Mouse (Mus musculus) CH12.LX (cell line): ENCODE results near the gene Rex1bd.

Experiments used
- CTCF ChIP-seq, 2 experiments: IDR thresholded peaks in 1 of 2; conservative IDR thresholded peaks in 1 of 2; 2 replicates each; pipeline ENCODE4 v1.5.1; 2011 to 2012; ENCODE audit warnings: low read depth in 2 of 2, low read length in 2 of 2, improper control_type of control experiment in 1 of 2, inconsistent platforms in 1 of 2, mild to moderate bottlenecking in 1 of 2, moderate library complexity in 1 of 2
- EP300 ChIP-seq: IDR thresholded peaks from 2 replicates; pipeline ENCODE4 v1.6.1; 2011; ENCODE audit warnings: low read length, improper control_type of control experiment
- HCFC1 ChIP-seq: IDR thresholded peaks from 2 replicates; pipeline ENCODE4 v1.6.1; 2012; ENCODE audit warnings: low read depth, mild to moderate bottlenecking, inconsistent platforms, low read length, improper control_type of control experiment
- KAT2A ChIP-seq: IDR thresholded peaks from 2 replicates; pipeline ENCODE4 v1.6.1; 2012; ENCODE audit warnings: low read length, improper control_type of control experiment, inconsistent platforms; ENCODE audit not compliant: insufficient replicate concordance
- MAZ ChIP-seq: IDR thresholded peaks from 2 replicates; pipeline ENCODE4 v1.6.1; 2012; ENCODE audit warnings: low read depth, mild to moderate bottlenecking, inconsistent platforms, low read length, improper control_type of control experiment, moderate library complexity
- NELFE ChIP-seq: IDR thresholded peaks from 2 replicates; pipeline ENCODE4 v1.6.1; 2011; ENCODE audit warnings: low read depth, low read length, improper control_type of control experiment
- NRF1 ChIP-seq: IDR thresholded peaks from 2 replicates; pipeline ENCODE4 v1.6.1; 2014; ENCODE audit warnings: low read depth, mild to moderate bottlenecking, inconsistent platforms, low read length, improper control_type of control experiment, moderate library complexity
- POLR2A ChIP-seq: IDR thresholded peaks from 2 replicates; pipeline ENCODE4 v1.6.1; 2011; ENCODE audit warnings: low read depth, mild to moderate bottlenecking, improper control_type of control experiment, low read length
- TCF12 ChIP-seq: IDR thresholded peaks from 2 replicates; pipeline ENCODE4 v1.6.1; 2014; ENCODE audit warnings: low read depth, mild to moderate bottlenecking, inconsistent platforms, low read length, improper control_type of control experiment
- ZC3H11A ChIP-seq: IDR thresholded peaks from 2 replicates; pipeline ENCODE4 v1.6.1; 2012; ENCODE audit warnings: low read depth, mild to moderate bottlenecking, inconsistent platforms, low read length, improper control_type of control experiment

DNA sequence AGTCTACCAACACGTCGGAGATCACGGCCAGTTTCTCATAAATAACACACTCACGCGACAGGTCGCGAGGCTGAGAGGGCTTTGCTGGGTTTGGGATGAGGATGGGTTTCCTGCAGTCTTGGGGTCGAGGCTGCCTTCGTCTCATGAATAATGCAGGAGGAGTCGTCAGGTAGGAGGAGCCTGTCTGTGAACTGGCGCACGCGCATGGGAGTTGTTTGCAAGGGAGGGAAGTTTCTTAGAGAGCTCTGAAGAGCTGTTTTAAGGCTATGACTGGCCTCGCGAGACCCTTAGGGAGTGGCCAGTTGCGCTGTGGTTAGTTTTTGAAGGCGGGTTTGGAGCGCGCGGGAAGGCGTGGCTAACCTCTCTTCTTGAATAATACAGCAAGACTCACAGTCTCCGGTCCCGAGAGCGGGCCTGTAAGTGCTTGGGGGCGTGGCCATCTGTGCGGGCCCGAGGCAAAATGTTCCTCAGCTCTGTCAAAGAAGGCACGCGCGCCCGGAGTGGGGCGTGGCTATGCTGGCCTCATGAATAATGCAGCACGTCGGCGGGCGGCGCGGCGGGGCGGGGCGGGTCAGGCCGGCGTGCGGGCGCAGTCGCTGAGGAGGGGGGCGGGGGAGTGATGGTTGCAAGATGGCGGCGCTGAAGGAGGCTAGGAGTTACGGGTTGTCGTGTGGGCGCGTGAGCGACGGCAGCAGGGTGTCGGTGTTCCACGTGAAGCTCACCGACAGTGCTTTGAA lies 32.7 kb upstream of the Rex1bd start, which contains the start of gene Ell:
- TF ChIP-seq TCF12 (peak; percentile 80; the same call in 1 of the 2 replicates), CTCF (conservative IDR thresholded peaks at IDR 0.05 in 1 of 2, IDR thresholded peaks at IDR 0.05 in 1 of 2; ENCODE audit: low read depth in 2 of 2, low read length in 2 of 2) (no peak), EP300 (no peak), KAT2A (0 out of 2 replicates have a peak, but pooled peaks have one; percentile 36), NRF1 (peak; percentile 97), ZC3H11A (no peak), POLR2A (peak; percentile 75), HCFC1 (peak; percentile 62), NELFE (peak; percentile 65), MAZ (peak; percentile 52; the same call in 1 of the 2 replicates)
